Mouse (Mus musculus) heart, embryonic 11.5 days (tissue): ENCODE data around the gene Lrrc27. TPM values are rescaled to one million over a fixed set of nuclear protein-coding genes. Genes with fewer than 3 reads are reported as not detected.
A peak's percentile ranks its signal among the peaks of the same experiment; 100 is the strongest.

Source experiments
- ATAC-seq: fragments of 200-750 bp; cut with Nextera tagmentation; replicated peaks from 2 replicates; pipeline ENCODE4 v1.8.0; 2017; ENCODE audit warnings: moderate library complexity; ENCODE audit not compliant: insufficient number of reproducible peaks, low FRiP score, low TSS enrichment
- H3K27ac ChIP-seq: fragments of 300-500 bp; sonication (generic); 2 replicates; pipeline ENCODE4 v1.5.1; 2014; ENCODE audit warnings: mild to moderate bottlenecking, low read depth, low read length
- H3K27me3 ChIP-seq: fragments of 300-500 bp; sonication (generic); 2 replicates; pipeline ENCODE4 v1.6.1; 2014; ENCODE audit warnings: mild to moderate bottlenecking, low read length, mixed read lengths; ENCODE audit not compliant: control insufficient read depth, insufficient read depth
- H3K36me3 ChIP-seq: fragments of 300-500 bp; sonication (generic); 2 replicates; pipeline ENCODE4 v1.6.1; 2014; ENCODE audit warnings: mild to moderate bottlenecking, low read length, moderate library complexity, mixed read lengths; ENCODE audit not compliant: control insufficient read depth, insufficient read depth
- H3K4me1 ChIP-seq: fragments of 300-500 bp; sonication (generic); 2 replicates; pipeline ENCODE4 v1.6.1; 2014; ENCODE audit warnings: low read length; ENCODE audit not compliant: control insufficient read depth, insufficient read depth
- H3K4me2 ChIP-seq: fragments of 300-500 bp; sonication (generic); 2 replicates; pipeline ENCODE4 v1.6.1; 2014; ENCODE audit warnings: mild to moderate bottlenecking, moderate library complexity
- H3K4me3 ChIP-seq: fragments of 300-500 bp; sonication (generic); 2 replicates; pipeline ENCODE4 v1.5.1; 2014; ENCODE audit warnings: low read depth, low read length
- H3K9ac ChIP-seq: fragments of 300-500 bp; sonication (generic); 2 replicates; pipeline ENCODE4 v1.6.1; 2014; ENCODE audit warnings: mild to moderate bottlenecking, low read depth, low read length, moderate library complexity
- H3K9me3 ChIP-seq: fragments of 300-500 bp; sonication (generic); replicated peaks from 2 replicates; pipeline ENCODE4 v1.6.1; 2016; ENCODE audit warnings: low read length; ENCODE audit not compliant: control insufficient read depth
- WGBS: fragments of 180-500 bp; shearing (Covaris S2); extraction: QIAGEN DNeasy Blood & Tissue Kit; methylation state at CpG from one replicate; pipeline ENCODE4 v1.1.7; 2014; ENCODE audit not compliant: insufficient replicate concordance; 5-methylcytosine and 5-hydroxymethylcytosine counted together
- polyA plus RNA-seq: library from polyadenylated mRNA; unstranded; fragments of >200 nt; fragmentation: Nextera tagmentation; extraction: Ambion mirVana; gene quantifications from 2 replicates; pipeline ENCODE4 v1.2.1, GENCODE M21; 2014

The Lrrc27 gene
- polyA plus RNA-seq, 1 experiment from 2014 or later = 4.9 TPM

- WGBS = 55% methylated on average over 6 of the region's 6 CpGs
- Histone ChIP-seq H3K9me3 (no peaks in the 10 kb centered on the region), H3K4me2 (no peak overlapping the region), H3K36me3 (no peaks in the 10 kb centered on the region), H3K4me3 (no peak overlapping the region), H3K9ac (no peak overlapping the region), H3K4me1 (no peaks in the 10 kb centered on the region), H3K27me3 (peaks cover 2% of the 10 kb centered on the region; the same call in 1 of the 2 replicates), H3K27ac (no peak overlapping the region)
- no peak for ATAC-seq
These were observed 11.6 kb upstream of the Lrrc27 start for GRCm38 (mm10) chr7:139201209-139201608.

GRCm38 (mm10) chr7:139208023-139208772, 4.6 kb upstream of the Lrrc27 start:
- Histone ChIP-seq H3K9me3 (no peaks in the 10 kb centered on the region), H3K4me3 (no peak overlapping the region), H3K4me1 (no peaks in the 10 kb centered on the region), H3K27me3 (no peaks in the 10 kb centered on the region), H3K36me3 (no peaks in the 10 kb centered on the region), H3K4me2 (no peak overlapping the region), H3K27ac (no peak overlapping the region), H3K9ac (no peak overlapping the region)
- 21% methylated on average over 7 of the region's 7 CpGs for WGBS
- no peak for ATAC-seq

GRCm38 (mm10) chr7:139208773-139209095, 4.1 kb upstream of the Lrrc27 start:
- no peak overlapping the region for H3K4me2 ChIP-seq
- no peak overlapping the region for H3K27ac ChIP-seq
- ATAC-seq = no peak
- H3K36me3 ChIP-seq = no peaks in the 10 kb centered on the region
- no peaks in the 10 kb centered on the region for H3K9me3 ChIP-seq
- H3K27me3 ChIP-seq = no peaks in the 10 kb centered on the region
- 77% methylated on average over 4 of the region's 4 CpGs for WGBS
- H3K9ac ChIP-seq = no peak overlapping the region
- H3K4me1 ChIP-seq = no peaks in the 10 kb centered on the region
- H3K4me3 ChIP-seq = no peak overlapping the region

- H3K27me3 ChIP-seq = no peaks in the 10 kb centered on the region
- no peaks in the 10 kb centered on the region for H3K4me1 ChIP-seq
- H3K36me3 ChIP-seq = no peaks in the 10 kb centered on the region
- no peak for ATAC-seq
- WGBS = 80% methylated on average over 6 of the region's 6 CpGs
- no peak overlapping the region for H3K9ac ChIP-seq
- no peak overlapping the region for H3K4me2 ChIP-seq
- H3K27ac ChIP-seq = no peak overlapping the region
- H3K4me3 ChIP-seq = no peak overlapping the region
- no peaks in the 10 kb centered on the region for H3K9me3 ChIP-seq
These were observed 1.0 kb upstream of the Lrrc27 start for GRCm38 (mm10) chr7:139211761-139212160.

GRCm38 (mm10) chr7:139213751-139214150, 963 bp downstream of the Lrrc27 start:
- 0 out of 2 replicates have a peak, but pooled peaks have one; percentile 1 for ATAC-seq
- H3K4me1 ChIP-seq = peaks cover 3% of the 10 kb centered on the region
- no peaks in the 10 kb centered on the region for H3K27me3 ChIP-seq
- no peaks in the 10 kb centered on the region for H3K36me3 ChIP-seq
- no peaks in the 10 kb centered on the region for H3K9me3 ChIP-seq
- peak overlapping the region; percentile 75 for H3K4me2 ChIP-seq
- H3K27ac ChIP-seq = no peak overlapping the region
- WGBS = 67% methylated on average over 3 of the region's 3 CpGs
- H3K4me3 ChIP-seq = peak overlapping the region; percentile 63; the same call in 1 of the 2 replicates
- peak overlapping the region; percentile 73; the same call in 1 of the 2 replicates for H3K9ac ChIP-seq

- no peak overlapping the region for H3K4me3 ChIP-seq
- H3K36me3 ChIP-seq = no peaks in the 10 kb centered on the region
- no peak overlapping the region for H3K9ac ChIP-seq
These were observed 1.4 kb downstream of the Lrrc27 start for GRCm38 (mm10) chr7:139214160-139214559.

GRCm38 (mm10) chr7:139214596-139215340, 2.0 kb downstream of the Lrrc27 start:
- no peak overlapping the region for H3K27ac ChIP-seq
- H3K9ac ChIP-seq = no peak overlapping the region
- WGBS = 77% methylated on average over 14 of the region's 14 CpGs
- H3K9me3 ChIP-seq = no peaks in the 10 kb centered on the region
- peaks cover 10% of the 10 kb centered on the region for H3K4me1 ChIP-seq
- H3K36me3 ChIP-seq = no peaks in the 10 kb centered on the region
- no peaks in the 10 kb centered on the region for H3K27me3 ChIP-seq
- no peak overlapping the region for H3K4me3 ChIP-seq
- H3K4me2 ChIP-seq = no peak overlapping the region
- ATAC-seq = no peak

More at GRCm38 (mm10) chr7:139214160-139214559, 1.4 kb downstream of the Lrrc27 start:
- H3K4me1 ChIP-seq = peaks cover 7% of the 10 kb centered on the region
- H3K4me2 ChIP-seq = no peak overlapping the region
- no peak for ATAC-seq
- WGBS = 70% methylated on average over 3 of the region's 3 CpGs
- H3K27me3 ChIP-seq = no peaks in the 10 kb centered on the region
- H3K9me3 ChIP-seq = no peaks in the 10 kb centered on the region
- H3K27ac ChIP-seq = no peak overlapping the region

- Histone ChIP-seq H3K36me3 (no peaks in the 10 kb centered on the region), H3K4me2 (no peak overlapping the region), H3K27ac (no peak overlapping the region), H3K27me3 (no peaks in the 10 kb centered on the region), H3K4me3 (no peak overlapping the region), H3K4me1 (peaks cover 10% of the 10 kb centered on the region), H3K9ac (no peak overlapping the region; the same call in 1 of the 2 replicates), H3K9me3 (no peaks in the 10 kb centered on the region)
- WGBS = 67% methylated on average over 1 of the region's 1 CpGs
- ATAC-seq = no peak
These were observed 2.7 kb downstream of the Lrrc27 start for GRCm38 (mm10) chr7:139215516-139215915.
